Mouse (Mus musculus) myocyte (in vitro differentiated cells): ENCODE measurements at regions not wholly inside any gene's neighbourhood (a gene's known extent, or its start where the extent isn't known, plus 50 kb on each side); places are given as distances from the start of the nearest gene placed in this dataset.

Experiments used
- CEBPB ChIP-seq: IDR thresholded peaks from 2 replicates; pipeline ENCODE4 v1.6.1; 2011; ENCODE audit warnings: mild to moderate bottlenecking, moderate library complexity; ENCODE audit not compliant: poor library complexity, insufficient read depth, severe bottlenecking
- E2F4 ChIP-seq: IDR thresholded peaks from one replicate; pipeline ENCODE4 v1.6.1; 2011; ENCODE audit warnings: mild to moderate bottlenecking, control low read depth, moderate library complexity; ENCODE audit not compliant: insufficient read depth
- MAX ChIP-seq: IDR thresholded peaks from one replicate; pipeline ENCODE4 v1.6.1; 2011; ENCODE audit warnings: low read depth, mild to moderate bottlenecking, control low read depth
- MYOD1 ChIP-seq, 3 experiments: IDR thresholded peaks; one replicate each; pipeline ENCODE4 v1.6.1; 2011; ENCODE audit warnings: control low read depth in 2 of 3, low read depth in 2 of 3, mild to moderate bottlenecking in 2 of 3, moderate library complexity in 1 of 3; ENCODE audit not compliant: insufficient read length in 2 of 3, control insufficient read depth in 1 of 3
- MYOG ChIP-seq, 3 experiments: IDR thresholded peaks; one replicate each; pipeline ENCODE4 v1.6.1; 2011; ENCODE audit warnings: control low read depth in 2 of 3, low read depth in 2 of 3, mild to moderate bottlenecking in 2 of 3; ENCODE audit not compliant: insufficient read length in 2 of 3, control insufficient read depth in 1 of 3, insufficient read depth in 1 of 3
- POLR2A ChIP-seq: IDR thresholded peaks from one replicate; pipeline ENCODE4 v1.6.1; 2011; ENCODE audit warnings: low read depth, mild to moderate bottlenecking, control low read depth, moderate library complexity; ENCODE audit not compliant: insufficient read length
- POLR2AphosphoS2 ChIP-seq: IDR thresholded peaks from one replicate; pipeline ENCODE4 v1.6.1; 2011; ENCODE audit warnings: low read depth, control low read depth; ENCODE audit not compliant: insufficient read length
- SRF ChIP-seq: IDR thresholded peaks from one replicate; pipeline ENCODE4 v1.6.1; 2011; ENCODE audit warnings: low read depth; ENCODE audit not compliant: control insufficient read depth, insufficient read length
- TCF12 ChIP-seq: IDR thresholded peaks from one replicate; pipeline ENCODE4 v1.6.1; 2011; ENCODE audit warnings: mild to moderate bottlenecking, control low read depth; ENCODE audit not compliant: poor library complexity, insufficient read depth, severe bottlenecking
- USF1 ChIP-seq: IDR thresholded peaks from one replicate; pipeline ENCODE4 v1.6.1; 2011; ENCODE audit warnings: low read depth, mild to moderate bottlenecking, control low read depth, moderate library complexity

DNA sequence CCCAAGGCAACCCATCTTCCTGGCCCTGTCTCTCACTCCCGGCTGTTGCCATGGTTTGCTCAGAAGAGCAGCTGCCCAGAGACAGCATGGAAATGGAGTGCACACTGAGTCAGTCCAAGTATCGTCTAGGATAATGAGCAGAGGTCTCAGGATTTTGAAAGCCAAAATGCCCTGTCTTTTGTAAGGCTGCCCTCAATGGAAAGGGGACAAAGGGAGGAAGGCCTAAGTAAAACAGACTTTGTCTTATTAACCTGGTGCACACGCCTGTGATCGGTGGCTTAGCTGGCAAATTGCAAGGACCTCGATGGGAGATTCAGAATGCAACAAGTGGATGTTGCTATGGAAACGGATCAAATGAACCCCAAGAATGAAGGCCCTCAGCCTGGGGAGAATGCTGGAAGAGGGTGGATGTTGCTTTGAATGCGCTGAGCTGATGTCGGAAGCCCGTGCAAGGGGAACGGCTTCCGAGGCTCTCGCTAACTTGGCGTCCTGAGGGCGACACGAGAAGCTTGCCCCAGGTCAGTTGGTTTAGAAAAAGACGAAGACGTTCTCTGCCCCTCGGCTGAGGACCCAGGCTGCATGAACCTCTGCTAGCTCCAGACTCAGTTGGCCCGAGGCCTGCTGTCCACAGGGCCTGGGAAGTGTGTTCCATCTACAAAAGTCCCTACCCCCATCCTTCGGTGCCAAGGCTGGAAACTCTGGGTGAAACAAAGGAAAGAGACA is 107.8 kb upstream of the Nebl start:
- TF ChIP-seq POLR2A (no peak), MYOG (IDR thresholded peaks at IDR 0.05; ENCODE audit: control insufficient read depth in 1 of 3, insufficient read depth in 1 of 3, insufficient read length in 2 of 3, low read depth in 2 of 3) (no peak), MAX (no peak), CEBPB (no peak), E2F4 (no peak), TCF12 (no peak), MYOD1 (IDR thresholded peaks at IDR 0.05; ENCODE audit: control insufficient read depth in 1 of 3, insufficient read length in 2 of 3, low read depth in 2 of 3) (no peak), USF1 (no peak), POLR2AphosphoS2 (no peak), SRF (no peak)
